Mouse (Mus musculus) thymus, postnatal 14 days (tissue): ENCODE measurements at regions not wholly inside any gene's neighbourhood (a gene's known extent, or its start where the extent isn't known, plus 50 kb on each side); places are given as distances from the start of the nearest gene placed in this dataset.

Experiments used
- DNase-seq: peaks from one replicate; pipeline ENCODE4 v3.0.0; 2021

- DNase-seq = no peak
These were observed 148.1 kb upstream of the Ncam1 start for GRCm38 (mm10) chr9:49946857-49947256.

GRCm38 (mm10) chr9:49935555-49936376 lies 137.0 kb upstream of the Ncam1 start:
- DNase-seq = no peak

GRCm38 (mm10) chr9:49928041-49928656 lies 129.4 kb upstream of the Ncam1 start:
- no peak for DNase-seq

- no peak for DNase-seq
These were observed 128.6 kb upstream of the Ncam1 start for GRCm38 (mm10) chr9:49927281-49927680.

- no peak for DNase-seq
These were observed 127.1 kb upstream of the Ncam1 start for GRCm38 (mm10) chr9:49925796-49926195.

GRCm38 (mm10) chr9:49923981-49924501 lies 125.3 kb upstream of the Ncam1 start:
- DNase-seq = no peak

- no peak for DNase-seq
These were observed 124.0 kb upstream of the Ncam1 start for GRCm38 (mm10) chr9:49922770-49923169.

GRCm38 (mm10) chr9:49922162-49922561 lies 123.4 kb upstream of the Ncam1 start:
- DNase-seq = no peak

GRCm38 (mm10) chr9:49921306-49921705 lies 122.6 kb upstream of the Ncam1 start:
- no peak for DNase-seq

GRCm38 (mm10) chr9:49915046-49915719 lies 116.5 kb upstream of the Ncam1 start:
- no peak for DNase-seq

- DNase-seq = no peak
These were observed 115.0 kb upstream of the Ncam1 start for GRCm38 (mm10) chr9:49913677-49914076.

GRCm38 (mm10) chr9:49912306-49912705 lies 113.6 kb upstream of the Ncam1 start:
- no peak for DNase-seq

- no peak for DNase-seq
These were observed 107.6 kb upstream of the Ncam1 start for GRCm38 (mm10) chr9:49906306-49906705.

GRCm38 (mm10) chr9:49905703-49906102 lies 107.0 kb upstream of the Ncam1 start:
- DNase-seq = no peak

- no peak for DNase-seq
These were observed 100.2 kb upstream of the Ncam1 start for GRCm38 (mm10) chr9:49898947-49899346.

- DNase-seq = no peak
These were observed 86.0 kb upstream of the Ncam1 start for GRCm38 (mm10) chr9:49884516-49885343.

- no peak for DNase-seq
These were observed 80.8 kb upstream of the Ncam1 start for GRCm38 (mm10) chr9:49879361-49880128.

GRCm38 (mm10) chr9:49874881-49875280 lies 76.2 kb upstream of the Ncam1 start:
- DNase-seq = no peak

- no peak for DNase-seq
These were observed 74.8 kb upstream of the Ncam1 start for GRCm38 (mm10) chr9:49873550-49873949.

GRCm38 (mm10) chr9:49851522-49851921 lies 52.8 kb upstream of the Ncam1 start:
- no peak for DNase-seq

- no peak for DNase-seq
These were observed 50.7 kb upstream of the Ncam1 start for GRCm38 (mm10) chr9:49849442-49849841.

GRCm38 (mm10) chr9:49848943-49849342 lies 50.2 kb upstream of the Ncam1 start:
- no peak for DNase-seq
